Mouse (Mus musculus) G1E (cell line): ENCODE results near the gene Gm17617. TPM values are rescaled to one million over a fixed set of nuclear protein-coding genes. Genes with fewer than 3 reads are reported as not detected.

Experiments used
- ATAC-seq: 2 replicates; pipeline ENCODE4 v1.8.0; 2016; ENCODE audit warnings: mild to moderate bottlenecking; ENCODE audit not compliant: insufficient number of reproducible peaks, poor library complexity, low FRiP score, severe bottlenecking; ENCODE audit errors: extremely low read depth
- DNase-seq: peaks from one replicate; pipeline ENCODE4 v3.0.0; 2012; ENCODE audit warnings: low spot score
- H3K27me3 ChIP-seq: 2 replicates; pipeline ENCODE4 v1.6.1; 2012; ENCODE audit warnings: mild to moderate bottlenecking, low read length, inconsistent platforms; ENCODE audit not compliant: insufficient read depth
- H3K36me3 ChIP-seq: replicated peaks from 2 replicates; pipeline ENCODE3; 2012; ENCODE audit warnings: mild to moderate bottlenecking, inconsistent platforms
- H3K4me1 ChIP-seq: 2 replicates; pipeline ENCODE4 v1.6.1; 2012; ENCODE audit warnings: low read depth, low read length, inconsistent platforms, mixed read lengths; ENCODE audit not compliant: insufficient read depth
- H3K4me3 ChIP-seq: 2 replicates; pipeline ENCODE4 v1.5.1; 2012; ENCODE audit warnings: low read depth, mild to moderate bottlenecking, inconsistent platforms, low read length, moderate library complexity, mixed read lengths
- H3K9me3 ChIP-seq: replicated peaks from 2 replicates; pipeline ENCODE4 v1.6.1; 2012; ENCODE audit warnings: inconsistent platforms
- CTCF ChIP-seq: IDR thresholded peaks from 2 replicates; pipeline ENCODE4 v1.5.1; 2012; ENCODE audit warnings: low read depth, low read length, inconsistent platforms, mixed read lengths
- GATA1 ChIP-seq: IDR thresholded peaks from 2 replicates; pipeline ENCODE4 v1.6.1; 2012; ENCODE audit warnings: borderline replicate concordance, low read length, inconsistent platforms, mixed read lengths
- GATA2 ChIP-seq: IDR thresholded peaks from 2 replicates; pipeline ENCODE4 v1.6.1; 2012; ENCODE audit warnings: low read depth, low read length, inconsistent platforms, borderline replicate concordance
- POLR2AphosphoS5 ChIP-seq: IDR thresholded peaks from 2 replicates; pipeline ENCODE4 v1.6.1; 2012; ENCODE audit warnings: low read depth, low read length, inconsistent platforms; ENCODE audit not compliant: insufficient replicate concordance
- TAL1 ChIP-seq: conservative IDR thresholded peaks from 2 replicates; pipeline ENCODE4 v1.6.1; 2012; ENCODE audit warnings: low read depth, low read length, inconsistent platforms, mixed read lengths
- polyA plus RNA-seq: library from polyadenylated mRNA; stranded (reverse); fragments of >175 nt; gene quantifications from 2 replicates; pipeline ENCODE4 v1.2.3, GENCODE M21; 2012
- total RNA-seq, 2 experiments: library from RNA; stranded (forward) in 1 of 2; stranded (reverse) in 1 of 2; fragments of 200-1000 nt in 1 of 2; fragments of >200 nt in 1 of 2; fragmentation: Nextera tagmentation in 1 of 2; gene quantifications; 2 replicates each; pipeline ENCODE4 v1.2.3; 2014 to 2017

Gene Gm17617
- total and polyA plus RNA-seq, 3 experiments: not detected

DNA sequence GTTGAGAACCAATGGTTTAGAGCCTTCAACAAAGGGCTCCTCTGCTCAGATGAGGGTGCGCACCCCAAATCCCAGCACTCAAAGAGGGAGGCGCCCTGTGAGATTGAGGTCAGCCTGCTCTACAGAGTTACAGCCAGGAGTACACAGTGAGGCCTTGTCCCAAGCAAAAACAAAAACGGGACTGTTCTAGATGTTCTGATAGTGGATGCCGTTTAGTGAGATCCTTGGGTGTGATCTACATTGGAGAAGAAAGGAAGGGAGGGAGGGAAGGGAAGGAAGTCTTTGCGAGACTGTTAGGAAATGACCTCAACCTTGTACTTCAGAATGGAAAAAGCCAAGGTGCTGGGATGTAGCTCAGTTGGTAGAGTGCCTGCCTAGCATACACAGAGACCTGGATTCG, 42.9 kb upstream of the Gm17617 start:
- H3K36me3 ChIP-seq: peaks cover 5% of the 10 kb centered on the region
- no peak overlapping the region for H3K4me3 ChIP-seq
- TF ChIP-seq GATA1: no peak
- no peak for TF ChIP-seq TAL1
- no peak for TF ChIP-seq GATA2
- no peak for TF ChIP-seq POLR2AphosphoS5
- TF ChIP-seq CTCF: no peak
- H3K27me3 ChIP-seq: peaks cover 24% of the 10 kb centered on the region
- ATAC-seq (no peak), DNase-seq (no peak)
- H3K9me3 ChIP-seq: no peaks in the 10 kb centered on the region
- H3K4me1 ChIP-seq: peaks cover 6% of the 10 kb centered on the region

- TF ChIP-seq TAL1 (no peak), CTCF (no peak), GATA1 (no peak), POLR2AphosphoS5 (no peak), GATA2 (no peak)
- no peaks in the 10 kb centered on the region; the same call in 1 of the 2 replicates for H3K4me1 ChIP-seq
- H3K36me3 ChIP-seq: no peaks in the 10 kb centered on the region
- ATAC-seq (no peak), DNase-seq (no peak)
- no peaks in the 10 kb centered on the region for H3K9me3 ChIP-seq
- H3K27me3 ChIP-seq: peaks cover 28% of the 10 kb centered on the region
- H3K4me3 ChIP-seq: no peak overlapping the region
Measured at GRCm38 (mm10) chr13:55174347-55174746, 41.0 kb upstream of the Gm17617 start.

DNA sequence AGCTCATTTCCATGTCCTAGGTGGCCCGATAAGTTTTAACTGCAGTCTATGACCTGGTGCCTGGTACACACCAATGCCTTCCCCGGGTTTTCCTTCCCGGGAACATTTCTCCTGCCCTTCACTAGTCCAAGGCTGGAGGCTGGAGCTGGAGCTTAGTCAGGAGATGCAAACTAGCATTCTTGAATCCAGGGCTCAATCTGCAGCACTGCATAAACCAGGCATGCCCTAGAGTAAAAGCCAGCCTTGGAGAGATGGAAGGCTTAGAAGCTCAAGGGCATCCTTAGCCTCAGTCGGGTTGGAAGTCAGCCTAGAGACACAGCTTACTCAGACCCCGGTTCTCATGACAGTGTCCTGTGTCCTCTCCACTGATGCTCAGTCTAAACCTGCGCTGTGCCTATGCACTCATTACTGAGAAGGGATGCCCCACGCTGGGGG, 39.0 kb upstream of the Gm17617 start:
- ATAC-seq (no peak), DNase-seq (no peak)
- Histone ChIP-seq H3K27me3 (peaks cover 38% of the 10 kb centered on the region), H3K4me1 (peaks cover under 1% of the 10 kb centered on the region), H3K4me3 (no peak overlapping the region), H3K36me3 (no peaks in the 10 kb centered on the region), H3K9me3 (no peaks in the 10 kb centered on the region)
- TF ChIP-seq CTCF: no peak
- TF ChIP-seq GATA2: no peak
- TF ChIP-seq TAL1: no peak
- no peak for TF ChIP-seq POLR2AphosphoS5
- no peak for TF ChIP-seq GATA1

DNA sequence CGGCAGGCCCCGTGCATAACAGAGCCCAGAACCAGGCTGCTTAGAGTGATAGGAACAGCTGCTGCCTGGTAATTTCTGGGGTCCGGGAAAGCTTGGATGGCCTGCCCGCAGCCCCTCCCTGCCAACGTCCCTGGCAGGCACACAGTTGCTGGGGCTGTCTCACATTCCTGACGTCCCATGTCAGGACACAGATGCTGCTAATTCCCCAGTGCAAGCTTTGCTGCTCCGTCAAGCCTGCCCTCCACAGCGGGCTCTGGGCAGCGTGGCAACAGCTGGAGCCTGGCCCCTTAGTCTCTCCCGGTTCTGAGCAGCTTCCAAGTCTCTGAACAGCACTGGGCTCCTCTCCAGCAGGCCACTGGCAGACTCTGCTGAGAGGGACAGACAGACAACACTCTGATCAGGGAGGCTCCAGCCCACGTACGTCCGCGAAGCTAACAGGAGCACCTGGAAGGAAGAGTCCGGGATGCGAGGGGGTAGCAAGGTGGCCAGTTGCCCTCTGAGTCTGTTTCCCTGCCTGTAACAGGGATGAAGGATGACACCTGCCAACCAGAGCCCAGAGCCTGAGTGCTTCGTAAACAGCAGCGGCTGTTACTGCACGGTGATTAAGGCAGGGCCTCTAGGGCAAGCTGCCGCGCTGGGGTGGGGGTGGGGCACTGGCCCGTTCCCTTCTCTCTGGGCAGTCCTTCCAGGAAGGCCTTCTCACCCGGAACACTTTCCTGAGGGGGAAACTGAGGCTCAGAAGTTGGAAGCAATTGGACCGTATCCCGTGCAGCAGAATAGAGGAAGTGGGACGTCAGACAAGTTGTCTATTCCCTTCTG, 38.4 kb upstream of the Gm17617 start:
- no peak for TF ChIP-seq GATA2
- no peak for TF ChIP-seq POLR2AphosphoS5
- TF ChIP-seq GATA1: no peak
- no peak for TF ChIP-seq CTCF
- TF ChIP-seq TAL1: no peak
- peaks cover 7% of the 10 kb centered on the region for H3K4me1 ChIP-seq
- no peak overlapping the region for H3K4me3 ChIP-seq
- no peak for DNase-seq
- peaks cover 38% of the 10 kb centered on the region for H3K27me3 ChIP-seq
- H3K36me3 ChIP-seq: no peaks in the 10 kb centered on the region
- ATAC-seq: no peak
- no peaks in the 10 kb centered on the region for H3K9me3 ChIP-seq

GRCm38 (mm10) chr13:55168958-55169369, 35.6 kb upstream of the Gm17617 start:
- H3K36me3 ChIP-seq: no peaks in the 10 kb centered on the region
- H3K9me3 ChIP-seq: no peaks in the 10 kb centered on the region
- no peak for ATAC-seq
- no peak for DNase-seq
- no peak for TF ChIP-seq GATA2
- TF ChIP-seq POLR2AphosphoS5: no peak
- TF ChIP-seq CTCF: no peak
- TF ChIP-seq TAL1: no peak
- TF ChIP-seq GATA1: no peak
- H3K27me3 ChIP-seq: peaks cover 41% of the 10 kb centered on the region
- no peak overlapping the region for H3K4me3 ChIP-seq
- H3K4me1 ChIP-seq: peaks cover 8% of the 10 kb centered on the region

DNA sequence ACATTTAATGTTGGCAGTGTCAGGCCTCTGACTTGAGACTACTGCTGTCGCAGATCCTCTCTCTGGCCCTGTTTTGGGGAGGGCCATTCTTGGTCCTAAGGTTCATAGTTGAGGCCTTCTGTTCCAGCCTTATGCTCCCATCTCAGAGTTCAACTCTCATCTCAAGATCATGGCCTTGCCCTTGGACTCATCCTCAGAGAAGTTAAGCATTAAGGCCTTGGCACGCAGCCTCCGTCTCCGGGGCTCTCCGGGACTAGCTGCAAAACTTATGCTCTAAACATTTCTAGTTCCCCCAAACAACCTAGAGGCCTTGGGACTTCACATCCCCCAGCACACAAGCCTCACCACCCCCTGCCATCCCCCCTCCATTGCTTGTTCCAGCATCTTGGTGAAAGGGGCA, 34.9 kb upstream of the Gm17617 start:
- Histone ChIP-seq H3K4me1 (peaks cover 8% of the 10 kb centered on the region), H3K4me3 (no peak overlapping the region), H3K36me3 (no peaks in the 10 kb centered on the region), H3K27me3 (peaks cover 39% of the 10 kb centered on the region), H3K9me3 (no peaks in the 10 kb centered on the region)
- TF ChIP-seq GATA2: no peak
- no peak for TF ChIP-seq POLR2AphosphoS5
- TF ChIP-seq TAL1: no peak
- TF ChIP-seq CTCF: no peak
- TF ChIP-seq GATA1: no peak
- ATAC-seq (no peak), DNase-seq (no peak)

DNA sequence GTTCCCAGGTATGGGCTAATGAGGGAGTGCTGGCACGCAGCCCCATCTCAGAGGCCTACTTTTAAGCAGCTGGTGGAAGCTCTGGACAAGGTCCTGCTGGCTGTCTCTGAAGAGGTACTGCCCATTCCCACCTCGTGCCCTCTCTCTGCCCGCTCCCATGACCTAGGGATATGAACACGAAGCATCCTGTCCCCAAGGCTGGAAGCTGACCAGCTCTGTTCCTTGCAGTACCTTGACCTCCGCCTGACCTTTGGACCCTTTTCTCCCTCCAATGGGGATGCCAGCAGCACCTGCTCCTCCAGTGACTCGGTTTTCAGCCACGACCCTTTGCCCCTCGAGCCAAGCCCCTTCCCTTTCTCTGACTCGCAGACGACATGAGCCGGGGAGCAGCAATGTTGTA, 34.5 kb upstream of the Gm17617 start:
- H3K27me3 ChIP-seq: peaks cover 39% of the 10 kb centered on the region
- no peaks in the 10 kb centered on the region for H3K9me3 ChIP-seq
- DNase-seq: no peak
- TF ChIP-seq GATA1: no peak
- no peaks in the 10 kb centered on the region for H3K36me3 ChIP-seq
- H3K4me1 ChIP-seq: peaks cover 8% of the 10 kb centered on the region
- no peak for ATAC-seq
- no peak overlapping the region for H3K4me3 ChIP-seq
